Mouse (Mus musculus): ENCODE results near the gene Aire. TPM values are rescaled to one million over a fixed set of nuclear protein-coding genes. Genes with fewer than 3 reads are reported as not detected.

The Aire gene
- polyA plus RNA-seq, 1 experiment from 2014 or later: 0.11 TPM

DNA sequence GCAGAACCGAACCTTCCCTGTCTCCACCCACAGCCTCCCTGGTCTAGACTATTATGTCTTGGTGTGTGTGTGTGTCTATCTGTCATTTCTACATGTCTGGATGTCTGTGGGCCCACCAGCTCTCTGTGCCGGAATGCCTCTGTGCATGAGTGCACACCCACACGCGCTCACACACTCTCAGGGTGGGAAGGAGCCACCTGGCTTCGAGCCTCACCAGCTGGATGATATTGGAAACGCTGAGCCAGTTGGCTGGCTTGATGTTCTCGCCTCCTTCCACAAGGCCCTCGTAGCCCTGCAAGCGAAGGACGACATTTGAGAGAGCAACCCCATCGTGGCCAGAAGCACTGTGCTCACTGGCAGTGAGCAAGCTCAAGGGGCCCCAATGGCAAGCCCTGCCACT, 41.6 kb downstream of the Aire start:
- Histone ChIP-seq H3K27me3 (no peaks in the 10 kb centered on the region), H3K36me3 (replicated peaks) (peaks cover 69% of the 10 kb centered on the region), H3K4me3 (replicated peaks) (no peak overlapping the region), H3K9ac (no peak overlapping the region), H3K27ac (no peak overlapping the region), H3K4me2 (no peak overlapping the region), H3K9me3 (no peaks in the 10 kb centered on the region), H3K4me1 (peaks cover 10% of the 10 kb centered on the region)
- WGBS: 91% methylated on average over 11 of the region's 11 CpGs
- no peak for ATAC-seq (ENCODE audit: low FRiP score)

DNA sequence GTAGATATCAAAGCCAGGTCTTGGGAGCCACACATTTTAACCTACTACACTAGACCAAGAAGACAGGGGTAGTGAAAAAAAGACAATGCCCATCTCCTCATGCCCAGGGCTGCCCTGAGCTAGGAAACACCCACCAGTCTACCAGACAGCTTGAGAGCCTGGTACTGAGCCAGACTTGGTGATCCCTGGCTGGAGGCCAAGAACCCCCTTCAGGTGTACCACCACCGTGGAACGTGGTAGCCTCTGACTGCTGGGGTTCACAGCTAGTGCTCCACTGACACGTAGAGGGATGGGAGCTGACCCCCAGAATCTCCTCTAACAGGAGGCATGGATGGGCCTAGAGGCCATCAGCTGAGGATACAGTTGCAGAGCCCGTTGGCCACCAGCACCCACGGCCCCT, 43.2 kb downstream of the Aire start:
- Histone ChIP-seq H3K4me2 (no peak overlapping the region), H3K9me3 (no peaks in the 10 kb centered on the region), H3K27ac (no peak overlapping the region), H3K4me1 (no peaks in the 10 kb centered on the region), H3K4me3 (replicated peaks) (no peak overlapping the region), H3K9ac (no peak overlapping the region), H3K36me3 (replicated peaks) (peaks cover 85% of the 10 kb centered on the region), H3K27me3 (no peaks in the 10 kb centered on the region)
- 88% methylated on average over 5 of the region's 5 CpGs for WGBS
- no peak for ATAC-seq (ENCODE audit: low FRiP score)

DNA sequence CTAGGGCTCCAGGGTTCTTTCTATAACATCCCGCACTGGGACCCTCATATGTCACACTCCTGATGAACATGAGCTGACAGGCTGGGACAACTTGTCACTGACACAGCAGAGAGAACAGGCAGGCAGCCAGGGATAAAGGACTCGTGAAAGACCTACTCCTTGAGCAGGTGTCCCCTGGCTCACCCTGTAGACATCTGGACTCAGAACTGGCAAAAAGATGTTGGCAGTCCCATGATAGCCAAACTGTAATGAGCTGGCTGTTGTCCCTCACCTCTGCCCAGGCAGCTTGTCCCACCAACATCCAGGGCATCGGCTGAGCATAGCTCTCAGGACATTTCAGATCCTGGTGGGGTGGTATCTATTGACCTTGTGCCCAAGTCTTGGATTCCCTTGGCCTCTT, 47.8 kb downstream of the Aire start:
- Histone ChIP-seq H3K9me3 (no peaks in the 10 kb centered on the region), H3K9ac (no peak overlapping the region), H3K27me3 (no peaks in the 10 kb centered on the region), H3K36me3 (replicated peaks) (peaks cover 93% of the 10 kb centered on the region), H3K27ac (no peak overlapping the region), H3K4me1 (no peaks in the 10 kb centered on the region), H3K4me2 (no peak overlapping the region), H3K4me3 (replicated peaks) (no peak overlapping the region)
- no peak for ATAC-seq (ENCODE audit: low FRiP score)
- 92% methylated on average over 3 of the region's 3 CpGs for WGBS

DNA sequence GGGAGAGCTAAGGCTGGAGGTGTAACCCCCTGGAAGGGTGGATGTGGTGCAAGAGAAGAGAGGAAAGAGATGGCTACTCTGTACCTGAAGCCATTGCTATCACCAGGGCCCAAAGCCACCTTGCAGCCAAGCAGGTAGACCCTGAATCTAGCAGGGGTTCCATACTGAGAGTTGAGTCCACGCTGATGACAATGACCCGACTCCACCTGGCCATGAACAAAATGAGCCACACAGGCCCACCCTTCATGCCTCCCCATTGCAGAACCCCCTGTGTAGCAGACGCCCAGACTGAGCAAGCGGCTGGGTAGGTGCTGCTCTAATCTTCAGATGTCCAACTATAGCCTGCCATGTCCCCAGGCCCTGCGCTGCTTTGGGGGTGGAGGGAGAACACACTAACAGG, 57.6 kb downstream of the Aire start:
- no peaks in the 10 kb centered on the region for H3K4me1 ChIP-seq
- no peak overlapping the region for H3K9ac ChIP-seq
- no peak overlapping the region for H3K4me3 ChIP-seq (replicated peaks)
- H3K36me3 ChIP-seq (replicated peaks): peaks cover 67% of the 10 kb centered on the region
- no peaks in the 10 kb centered on the region for H3K9me3 ChIP-seq
- no peak overlapping the region for H3K4me2 ChIP-seq
- no peak overlapping the region for H3K27ac ChIP-seq
- 77% methylated on average over 5 of the region's 5 CpGs for WGBS
- ATAC-seq (ENCODE audit: low FRiP score): no peak
- no peaks in the 10 kb centered on the region for H3K27me3 ChIP-seq

DNA sequence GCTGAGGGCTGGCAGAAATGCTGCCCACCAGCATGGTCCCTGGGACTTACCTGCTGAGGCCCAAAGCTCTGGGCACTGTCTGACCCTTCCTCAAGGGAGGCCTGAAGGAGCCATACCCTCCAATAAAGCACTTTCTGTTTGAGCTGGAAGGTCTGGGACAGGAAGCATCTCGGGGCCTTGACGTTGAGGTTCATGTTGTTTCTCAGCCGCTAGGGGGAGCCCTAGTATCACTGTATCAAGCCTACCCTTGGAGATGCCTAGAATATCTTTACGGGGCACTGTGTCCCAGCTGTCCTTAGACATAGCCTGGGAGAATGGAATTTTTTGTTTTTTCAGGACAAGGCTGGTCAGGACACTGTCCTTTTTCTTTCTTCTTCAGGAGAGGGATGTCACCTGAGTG, 58.8 kb downstream of the Aire start:
- WGBS: 3% methylated on average over 4 of the region's 4 CpGs
- Histone ChIP-seq H3K4me3 (replicated peaks) (no peak overlapping the region), H3K4me2 (no peak overlapping the region), H3K9ac (no peak overlapping the region), H3K27me3 (no peaks in the 10 kb centered on the region), H3K9me3 (no peaks in the 10 kb centered on the region), H3K27ac (no peak overlapping the region), H3K36me3 (replicated peaks) (peaks cover 56% of the 10 kb centered on the region), H3K4me1 (no peaks in the 10 kb centered on the region)
- peak; percentile 70 for ATAC-seq (ENCODE audit: low FRiP score)

Other genes starting within 250 kb of the Aire start
- not detected in 2 replicates for gene Gm9639, start 248.5 kb downstream of the Aire start, polyA plus RNA-seq (2016; fragmentation: Nextera tagmentation; extraction: Ambion mirVana)
- not detected in 2 replicates for gene Gm19668, start 244.5 kb downstream of the Aire start, polyA plus RNA-seq (2016; fragmentation: Nextera tagmentation; extraction: Ambion mirVana)
- not detected in 2 replicates for gene Gm9507, start 231.8 kb downstream of the Aire start, polyA plus RNA-seq (2016; fragmentation: Nextera tagmentation; extraction: Ambion mirVana)
- gene Gm2696, start 228.9 kb downstream of the Aire start, polyA plus RNA-seq (2016; fragmentation: Nextera tagmentation; extraction: Ambion mirVana): not detected in 2 replicates
- gene Krtap10-4, start 216.5 kb downstream of the Aire start, polyA plus RNA-seq (2016; fragmentation: Nextera tagmentation; extraction: Ambion mirVana): not detected in 2 replicates
- not detected in 2 replicates for gene Krtap10-10, start 207.7 kb downstream of the Aire start, polyA plus RNA-seq (2016; fragmentation: Nextera tagmentation; extraction: Ambion mirVana)
- not detected in 2 replicates for gene Gm36176, start 196.8 kb downstream of the Aire start, polyA plus RNA-seq (2016; fragmentation: Nextera tagmentation; extraction: Ambion mirVana)
- gene Gm10318, start 190.8 kb downstream of the Aire start, polyA plus RNA-seq (2016; fragmentation: Nextera tagmentation; extraction: Ambion mirVana): not detected in 2 replicates
- not detected in 2 replicates for gene Gm3285, start 181.6 kb downstream of the Aire start, polyA plus RNA-seq (2016; fragmentation: Nextera tagmentation; extraction: Ambion mirVana)
- 4.4 and 4.7 TPM in 2 replicates for gene Lrrc3, start 141.1 kb downstream of the Aire start, polyA plus RNA-seq (2016; fragmentation: Nextera tagmentation; extraction: Ambion mirVana)
- gene Trpm2, start 73.0 kb downstream of the Aire start, polyA plus RNA-seq (2016; fragmentation: Nextera tagmentation; extraction: Ambion mirVana): 0.62 and 1.1 TPM in 2 replicates
- 28.1 and 32.2 TPM in 2 replicates for gene 1810043G02Rik, start 65.1 kb downstream of the Aire start, polyA plus RNA-seq (2016; fragmentation: Nextera tagmentation; extraction: Ambion mirVana)
- 134 and 135 TPM in 2 replicates for gene Pfkl, start 33.5 kb downstream of the Aire start, polyA plus RNA-seq (2016; fragmentation: Nextera tagmentation; extraction: Ambion mirVana)
- not detected in 2 replicates for gene Dnmt3l, start 1.7 kb downstream of the Aire start, polyA plus RNA-seq (2016; fragmentation: Nextera tagmentation; extraction: Ambion mirVana)
- gene Icosl, start 25.7 kb upstream of the Aire start, polyA plus RNA-seq (2016; fragmentation: Nextera tagmentation; extraction: Ambion mirVana): 1.3 and 1.4 TPM in 2 replicates
- 17.4 and 23.9 TPM in 2 replicates for gene D10Jhu81e, start 126.2 kb upstream of the Aire start, polyA plus RNA-seq (2016; fragmentation: Nextera tagmentation; extraction: Ambion mirVana)
- gene Pwp2, start 141.5 kb upstream of the Aire start, polyA plus RNA-seq (2016; fragmentation: Nextera tagmentation; extraction: Ambion mirVana): 22.3 and 26.7 TPM in 2 replicates
- gene Trappc10, start 201.0 kb upstream of the Aire start, polyA plus RNA-seq (2016; fragmentation: Nextera tagmentation; extraction: Ambion mirVana): 25.1 and 26.3 TPM in 2 replicates

Measured in forebrain, embryonic 12.5 days (tissue).